Mouse (Mus musculus) embryonic facial prominence, embryonic 10.5 days (tissue): Measurements from ENCODE around the gene Vmn1r196. TPM values are rescaled to one million over a fixed set of nuclear protein-coding genes. Genes with fewer than 3 reads are reported as not detected.

Experiments used
- polyA plus RNA-seq: library from polyadenylated mRNA; unstranded; fragments of >200 nt; fragmentation: Nextera tagmentation; extraction: Ambion mirVana; gene quantifications from 2 replicates; pipeline ENCODE4 v1.2.1, GENCODE M21; 2016

Vmn1r196 gene
- polyA plus RNA-seq, 1 experiment from 2014 or later: not detected

Other genes with a start within 250 kb of the Vmn1r196 start
- 37.1 and 38.7 TPM in 2 replicates for gene Hist1h4i, start 248.6 kb upstream of the Vmn1r196 start, polyA plus RNA-seq
- 75.8 and 77.8 TPM in 2 replicates for gene Hist1h2ag, start 247.0 kb upstream of the Vmn1r196 start, polyA plus RNA-seq
- 12.4 and 15.1 TPM in 2 replicates for gene Hist1h2bj, start 246.7 kb upstream of the Vmn1r196 start, polyA plus RNA-seq
- not detected in 2 replicates for gene Vmn1r188, start 205.5 kb upstream of the Vmn1r196 start, polyA plus RNA-seq
- not detected in 2 replicates for gene Vmn1r189, start 184.1 kb upstream of the Vmn1r196 start, polyA plus RNA-seq
- not detected in 2 replicates for gene Vmn1r191, start 106.0 kb upstream of the Vmn1r196 start, polyA plus RNA-seq
- gene Vmn1r192, start 98.8 kb upstream of the Vmn1r196 start, polyA plus RNA-seq: not detected in 2 replicates
- gene Vmn1r193, start 66.8 kb upstream of the Vmn1r196 start, polyA plus RNA-seq: not detected in 2 replicates
- not detected in 2 replicates for gene Vmn1r194, start 45.7 kb upstream of the Vmn1r196 start, polyA plus RNA-seq
- gene Vmn1r195, start 19.4 kb upstream of the Vmn1r196 start, polyA plus RNA-seq: not detected in 2 replicates
- not detected in 2 replicates for gene Vmn1r197, start 34.7 kb downstream of the Vmn1r196 start, polyA plus RNA-seq
- not detected in 2 replicates for gene Vmn1r198, start 60.4 kb downstream of the Vmn1r196 start, polyA plus RNA-seq
- gene Vmn1r199, start 89.9 kb downstream of the Vmn1r196 start, polyA plus RNA-seq: not detected in 2 replicates
- not detected in 2 replicates for gene Vmn1r200, start 100.5 kb downstream of the Vmn1r196 start, polyA plus RNA-seq
- gene Vmn1r201, start 182.0 kb downstream of the Vmn1r196 start, polyA plus RNA-seq: not detected in 2 replicates
- gene Vmn1r202, start 215.5 kb downstream of the Vmn1r196 start, polyA plus RNA-seq: 0.02 TPM in 1 of 2 replicates, not detected in the other
- not detected in 2 replicates for gene Vmn1r203, start 228.2 kb downstream of the Vmn1r196 start, polyA plus RNA-seq